Mouse (Mus musculus) spleen, embryonic (tissue): ENCODE measurements at regions not wholly inside any gene's neighbourhood (a gene's known extent, or its start where the extent isn't known, plus 50 kb on each side); places are given as distances from the start of the nearest gene placed in this dataset.

Experiments
- CTCF ChIA-PET: fragments of 350-600 bp; sonication (Branson Sonifier 250); formaldehyde crosslinking; loops from one replicate; lab custom pipeline; 2022; lab: Charles Lee

DNA sequence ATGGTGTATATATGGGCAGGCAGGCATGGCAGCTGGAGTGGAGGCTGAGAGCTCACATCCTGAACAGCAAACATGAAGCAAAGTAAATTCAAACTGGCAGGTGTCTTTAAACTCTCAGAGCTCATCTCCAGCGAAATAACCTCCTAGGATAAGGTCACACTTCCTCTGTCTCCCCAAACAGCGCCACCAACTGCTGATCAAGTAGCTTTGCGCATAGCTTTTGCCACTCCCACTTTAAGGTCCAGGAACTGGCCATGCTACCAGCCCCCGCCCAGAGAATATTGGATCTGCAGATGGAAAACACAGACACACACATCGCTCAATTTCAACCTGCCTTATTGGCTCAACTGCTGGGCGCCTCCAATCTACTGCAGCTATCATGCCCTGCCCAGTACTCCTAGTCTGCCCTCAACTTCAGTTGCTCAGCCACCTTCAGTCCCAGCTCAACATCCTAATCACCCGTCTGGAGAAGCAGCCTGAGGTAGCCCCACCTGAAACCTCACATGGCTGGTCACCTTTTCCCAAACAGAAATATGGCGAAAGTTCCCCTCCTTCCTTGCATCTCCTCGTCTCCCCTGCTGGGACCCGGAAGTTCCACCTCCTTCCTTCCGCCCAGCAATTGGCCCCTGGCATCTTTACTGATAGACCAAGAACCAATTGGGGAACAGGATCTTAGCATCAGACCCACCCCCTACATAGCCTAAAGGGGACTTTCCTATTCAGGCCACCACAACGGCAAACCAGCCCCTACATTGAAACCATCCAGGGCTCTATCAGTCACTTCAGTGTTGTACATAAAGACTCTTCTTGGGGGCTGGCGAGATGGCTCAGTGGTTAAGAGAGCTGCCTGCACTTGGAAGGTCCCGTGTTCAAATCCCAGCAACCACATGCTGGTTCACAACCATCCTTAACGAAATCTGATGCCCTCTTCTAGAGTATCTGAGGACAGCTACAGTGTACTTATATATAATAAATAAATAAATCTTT is 70.4 kb upstream of the Slc38a4 start:
- CTCF ChIA-PET: no interaction called here

DNA sequence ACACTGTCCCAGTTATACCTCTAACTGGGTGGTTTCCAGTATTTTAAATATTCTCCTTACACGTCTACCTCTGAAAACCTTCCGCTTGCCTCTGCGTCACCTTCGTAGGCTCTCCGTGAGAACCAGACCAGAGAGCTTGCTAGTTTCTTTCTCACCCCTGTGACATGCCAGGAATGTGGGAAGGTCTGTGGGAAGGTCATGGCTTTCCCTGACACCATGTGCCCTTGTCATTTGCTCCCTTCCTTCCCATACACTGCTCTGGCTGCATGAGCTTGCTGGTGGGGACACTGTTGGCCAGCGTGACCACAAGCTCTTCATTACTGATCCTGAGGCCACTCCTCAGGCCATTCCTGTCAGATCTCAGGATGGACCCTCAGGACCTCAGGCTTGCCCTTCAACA is 66.5 kb upstream of the Slc38a4 start:
- CTCF ChIA-PET: no interaction called here

DNA sequence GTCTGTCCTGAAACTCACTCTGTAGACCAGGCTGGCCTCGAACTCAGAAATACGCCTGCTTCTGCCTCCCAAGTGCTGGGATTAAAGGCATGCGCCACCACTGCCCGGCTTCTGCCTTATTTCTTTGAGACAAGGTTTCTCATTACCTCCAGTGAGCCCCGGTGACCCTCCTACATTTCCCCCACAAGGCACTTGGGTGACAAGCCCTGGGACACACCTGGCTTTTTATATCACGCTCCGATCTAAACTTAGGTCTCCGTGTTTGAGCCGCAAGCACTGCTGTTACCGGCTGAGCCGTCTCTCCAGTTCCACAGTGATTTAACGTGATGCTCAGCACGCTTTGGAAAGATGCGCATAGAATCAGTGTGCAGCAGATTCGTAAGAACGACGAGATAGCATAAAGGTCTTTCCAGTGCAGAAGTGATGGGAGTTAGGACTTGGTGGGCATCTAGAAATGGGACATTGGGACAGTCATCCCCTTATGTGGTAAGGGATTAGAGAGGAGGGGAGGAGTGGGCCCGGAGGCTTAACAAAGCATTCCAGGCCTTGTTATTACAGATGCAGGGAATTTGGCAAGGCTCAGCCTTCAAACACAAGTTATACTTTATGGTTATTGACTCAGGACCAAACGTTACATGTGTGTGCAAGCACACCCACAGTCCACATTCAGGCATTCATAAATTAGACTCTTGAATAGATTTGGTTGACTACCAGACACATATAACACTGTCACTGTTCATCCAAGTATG is 56.9 kb upstream of the Slc38a4 start:
- CTCF ChIA-PET: no interaction called here

DNA sequence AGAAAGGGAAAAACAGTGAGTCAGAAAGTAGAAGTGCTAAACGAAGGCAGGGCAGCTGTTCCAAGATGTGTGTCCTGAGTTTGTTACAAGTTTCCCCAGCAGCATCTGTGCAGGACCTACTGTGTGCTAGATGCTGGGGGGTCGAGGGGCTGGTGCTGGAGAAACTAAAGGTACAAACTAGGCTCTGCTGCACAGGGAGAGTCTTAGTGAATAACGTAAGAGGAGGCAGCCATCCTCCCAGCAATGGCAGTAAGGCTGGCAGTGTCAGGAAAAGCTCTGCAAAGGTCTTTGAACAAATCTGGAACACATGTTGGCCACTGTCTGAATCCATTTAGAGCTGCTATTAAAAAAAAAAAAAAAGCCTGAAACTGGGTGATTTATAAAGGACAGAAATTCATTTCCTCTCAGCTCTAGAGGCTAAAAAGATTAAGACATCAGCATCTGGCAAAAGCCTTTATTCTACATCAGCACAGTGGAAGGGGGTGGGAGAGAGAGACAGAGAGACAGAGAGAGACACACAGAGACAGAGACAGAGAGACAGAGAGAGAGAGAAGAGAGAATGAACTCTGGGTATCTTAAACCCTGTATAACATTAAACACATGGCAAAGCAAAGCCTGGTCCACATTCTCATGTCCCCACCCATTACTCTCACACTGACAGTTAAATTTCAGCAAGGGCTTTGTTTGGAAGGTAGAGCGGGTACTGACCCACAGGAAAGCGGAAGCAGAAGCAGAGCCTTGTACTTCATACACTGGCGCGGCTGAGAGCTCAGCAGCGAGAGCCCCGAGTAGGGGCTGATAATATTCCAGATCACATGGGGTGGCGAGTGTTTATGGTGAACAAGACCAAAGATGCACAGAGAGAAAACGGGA is 55.8 kb upstream of the Slc38a4 start:
- CTCF ChIA-PET: no interaction called here

DNA sequence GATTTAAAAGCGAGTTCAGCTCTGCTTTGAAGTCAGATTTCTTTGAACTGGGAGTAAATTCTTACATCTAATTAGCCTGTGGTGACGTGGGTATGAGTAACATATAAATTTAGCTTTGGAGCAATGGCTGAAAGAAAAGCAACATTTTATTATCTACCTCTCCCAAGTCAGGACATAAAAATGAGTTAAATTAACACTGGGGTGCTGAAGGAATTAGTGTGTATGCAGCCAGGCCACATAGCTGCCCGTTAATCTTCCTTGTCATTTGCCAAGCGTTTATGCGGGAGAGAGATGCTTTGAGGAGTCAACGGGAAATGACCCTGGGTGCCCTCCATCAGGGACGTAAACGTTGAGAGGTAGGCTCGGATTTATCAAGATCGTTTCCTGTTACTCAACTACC is 52.0 kb upstream of the Slc38a4 start:
- CTCF ChIA-PET: no interaction called here

DNA sequence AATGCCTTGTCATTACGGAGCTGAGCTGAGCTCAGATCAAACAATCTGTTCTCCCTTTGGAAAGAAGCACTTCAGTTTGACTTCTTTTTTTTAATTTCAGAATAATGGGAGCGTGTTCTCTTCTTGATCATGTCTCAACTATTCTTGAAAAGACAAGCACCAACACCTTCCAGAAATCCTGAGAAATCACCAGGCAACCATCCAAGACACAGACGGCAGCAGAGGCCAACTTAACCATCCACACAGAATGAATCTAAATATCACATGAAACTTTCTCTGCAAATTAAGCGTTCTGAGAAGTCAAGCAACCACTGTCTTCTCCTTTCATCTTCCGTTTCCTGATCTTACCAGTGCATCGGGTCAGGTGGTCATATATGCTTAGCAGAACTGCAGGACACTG is 50.8 kb upstream of the Slc38a4 start:
- CTCF ChIA-PET: no interaction called here
